Mouse (Mus musculus): ENCODE results near the gene Abhd8. TPM values are rescaled to one million over a fixed set of nuclear protein-coding genes. Genes with fewer than 3 reads are reported as not detected.

Gene Abhd8
- polyA plus RNA-seq, 1 experiment from 2014 or later = 5.0 TPM

DNA sequence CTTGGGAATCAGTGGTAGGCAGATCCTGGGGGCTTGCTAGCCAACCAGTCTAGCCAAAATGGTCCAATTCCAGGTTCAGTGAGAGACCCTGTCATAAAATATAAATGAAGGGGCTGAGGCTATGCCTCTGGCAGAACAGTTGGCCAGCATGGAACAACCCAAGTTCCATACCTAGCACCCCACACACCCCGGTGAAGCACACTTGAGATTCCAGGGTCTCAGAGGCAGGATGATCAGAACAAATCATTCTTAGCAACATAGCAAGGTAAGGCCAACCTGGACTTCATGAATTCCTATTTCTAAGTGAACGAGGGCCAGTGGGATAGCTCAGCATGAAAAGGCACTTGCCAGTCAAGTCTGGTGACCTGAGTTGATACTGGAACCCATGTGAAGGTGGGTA lies 3.7 kb upstream of the Abhd8 start:
- TF ChIP-seq EP300 (IDR thresholded peaks at IDR 0.05; ENCODE audit: low read depth) (no peak), CTCF (IDR thresholded peaks at IDR 0.05; ENCODE audit: low read depth) (no peak)
- H3K9ac ChIP-seq (replicated peaks) = no peak overlapping the region
- no peaks in the 10 kb centered on the region for H3K9me3 ChIP-seq (ENCODE audit: low read length)
- no peak for ATAC-seq
- no peak for DNase-seq
- WGBS (ENCODE audit: insufficient replicate concordance) = 83% methylated on average over 2 of the region's 2 CpGs
- H3K4me3 ChIP-seq (ENCODE audit: low read depth, low read length) = no peak overlapping the region
- peaks cover 37% of the 10 kb centered on the region for H3K4me1 ChIP-seq (ENCODE audit: insufficient read depth)
- H3K36me3 ChIP-seq (replicated peaks; ENCODE audit: insufficient read depth, low read length) = peaks cover 11% of the 10 kb centered on the region
- no peak overlapping the region for H3K4me2 ChIP-seq (ENCODE audit: low read depth, low read length)
- H3K27me3 ChIP-seq (ENCODE audit: insufficient read depth, low read length) = no peaks in the 10 kb centered on the region
- H3K27ac ChIP-seq (ENCODE audit: low read depth) = no peak overlapping the region

DNA sequence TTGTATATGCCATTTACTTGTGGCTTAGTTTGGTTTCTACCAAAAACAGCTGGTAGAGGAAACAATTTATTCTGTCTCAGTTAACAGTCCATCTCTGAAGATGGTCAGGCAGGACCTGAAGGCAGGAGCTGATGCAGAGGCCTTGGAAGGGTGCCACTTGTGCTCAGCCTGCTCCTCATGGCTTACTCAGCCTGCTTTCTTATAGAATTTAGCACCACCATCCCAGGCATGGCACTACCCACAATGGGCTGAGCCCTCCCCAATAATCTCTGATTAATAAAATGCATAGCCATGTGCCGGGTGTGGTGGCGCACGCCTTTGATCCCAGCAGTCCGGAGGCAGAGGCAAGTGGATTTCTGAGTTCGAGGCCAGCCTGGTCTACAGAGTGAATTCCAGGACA lies 2.7 kb upstream of the Abhd8 start:
- 93% methylated on average over 5 of the region's 5 CpGs for WGBS (ENCODE audit: insufficient replicate concordance)
- no peak overlapping the region for H3K4me3 ChIP-seq (ENCODE audit: low read depth, low read length)
- H3K27ac ChIP-seq (ENCODE audit: low read depth) = no peak overlapping the region
- H3K27me3 ChIP-seq (ENCODE audit: insufficient read depth, low read length) = no peaks in the 10 kb centered on the region
- H3K4me1 ChIP-seq (ENCODE audit: insufficient read depth) = peaks cover 37% of the 10 kb centered on the region
- H3K36me3 ChIP-seq (replicated peaks; ENCODE audit: insufficient read depth, low read length) = peaks cover 3% of the 10 kb centered on the region; the same call in 1 of the 2 replicates
- no peaks in the 10 kb centered on the region for H3K9me3 ChIP-seq (ENCODE audit: low read length)
- no peak for DNase-seq
- ATAC-seq = no peak
- no peak overlapping the region for H3K9ac ChIP-seq (replicated peaks)
- no peak overlapping the region for H3K4me2 ChIP-seq (ENCODE audit: low read depth, low read length)
- TF ChIP-seq EP300 (IDR thresholded peaks at IDR 0.05; ENCODE audit: low read depth) = no peak
- no peak for TF ChIP-seq CTCF (IDR thresholded peaks at IDR 0.05; ENCODE audit: low read depth)

DNA sequence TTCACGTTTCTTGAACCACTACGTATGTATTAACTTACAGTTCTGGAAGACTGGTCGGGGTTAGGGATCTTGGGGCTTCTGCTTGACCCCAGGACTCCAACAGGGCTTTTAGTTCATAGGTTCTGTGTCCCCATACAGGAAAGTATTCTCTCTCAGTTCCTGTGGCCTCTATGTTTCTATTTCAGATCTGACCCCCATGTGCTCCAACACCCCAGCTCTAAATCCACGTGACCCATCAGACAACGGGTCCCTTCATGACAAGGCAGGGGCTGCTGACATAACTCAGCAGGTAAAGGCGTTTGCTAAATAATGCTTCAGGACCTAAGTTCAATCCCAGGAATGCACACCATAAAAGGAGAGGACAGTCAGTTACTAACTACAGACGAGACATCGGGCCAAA lies 2.3 kb upstream of the Abhd8 start:
- ATAC-seq = no peak
- Histone ChIP-seq H3K27ac (ENCODE audit: low read depth) (no peak overlapping the region), H3K9ac (replicated peaks) (peak overlapping the region; percentile 68; the same call in 1 of the 2 replicates), H3K4me2 (ENCODE audit: low read depth, low read length) (peak overlapping the region; percentile 99), H3K27me3 (ENCODE audit: insufficient read depth, low read length) (no peaks in the 10 kb centered on the region), H3K36me3 (replicated peaks; ENCODE audit: insufficient read depth, low read length) (peaks cover 3% of the 10 kb centered on the region; the same call in 1 of the 2 replicates), H3K4me1 (ENCODE audit: insufficient read depth) (peaks cover 37% of the 10 kb centered on the region), H3K9me3 (ENCODE audit: low read length) (no peaks in the 10 kb centered on the region), H3K4me3 (ENCODE audit: low read depth, low read length) (peak overlapping the region; percentile 73)
- WGBS (ENCODE audit: insufficient replicate concordance) = 72% methylated on average over 8 of the region's 8 CpGs
- no peak for TF ChIP-seq CTCF (IDR thresholded peaks at IDR 0.05; ENCODE audit: low read depth)
- TF ChIP-seq EP300 (IDR thresholded peaks at IDR 0.05; ENCODE audit: low read depth) = no peak
- DNase-seq = no peak

DNA sequence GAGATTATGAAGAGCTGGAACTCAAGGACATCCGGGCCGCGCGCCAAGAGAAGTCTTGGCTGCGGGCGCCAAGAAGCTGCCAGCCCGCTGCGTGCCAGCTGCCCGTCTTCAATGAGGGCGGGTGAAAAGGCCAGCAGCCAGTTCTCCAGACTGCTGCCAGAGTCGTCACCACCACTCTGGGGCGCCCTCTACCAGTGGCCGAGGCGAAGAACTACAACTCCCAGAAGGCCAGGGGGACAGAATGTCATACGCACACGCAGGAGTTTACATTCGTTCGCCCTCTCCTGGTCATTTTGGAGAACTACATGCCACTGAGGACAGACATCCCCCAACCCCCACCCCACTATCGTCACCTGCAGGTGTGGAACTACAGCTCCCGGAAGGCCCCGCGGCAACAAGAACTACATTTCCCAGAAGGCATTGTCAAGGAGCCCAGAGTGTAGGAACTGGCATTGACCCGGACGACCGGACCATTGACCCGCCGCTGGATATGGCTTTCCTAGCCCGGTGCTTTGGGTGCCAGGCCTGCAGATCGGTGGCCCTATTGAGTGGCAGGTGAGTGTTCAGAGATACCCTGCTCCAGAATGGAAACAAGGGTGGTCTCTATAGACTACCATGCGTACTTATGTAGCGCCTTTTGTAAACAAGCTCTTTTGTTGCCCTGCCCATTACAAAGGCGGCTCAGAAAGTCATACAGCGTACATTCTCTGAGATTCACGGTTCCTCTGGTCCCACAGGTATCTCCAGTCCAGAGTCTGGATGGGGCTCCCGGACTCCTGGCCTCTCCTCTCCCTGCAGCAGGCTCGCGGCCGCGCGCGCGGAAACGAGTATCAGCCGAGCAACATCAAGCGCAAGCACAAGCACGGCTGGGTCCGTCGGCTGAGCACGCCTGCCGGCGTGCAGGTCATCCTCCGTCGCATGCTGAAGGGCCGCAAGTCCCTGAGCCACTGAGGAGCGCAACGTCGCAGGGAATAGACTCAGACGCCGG lies 1.4 kb upstream of the Abhd8 start, which contains the start of gene Mrpl34:
Gene Mrpl34, plus strand, starts transcription at position 447 of the 988 bp plus-strand sequence.
- peak within 1 kb of the TSS; percentile 68 for H3K9ac ChIP-seq (replicated peaks)
- peak within 1 kb of the TSS; percentile 66 for H3K27ac ChIP-seq (ENCODE audit: low read depth)
- 0 out of 2 replicates have a peak, but pooled peaks cover 3% of the 10 kb centered on the region for H3K36me3 ChIP-seq (replicated peaks; ENCODE audit: insufficient read depth, low read length)
- WGBS (ENCODE audit: insufficient replicate concordance) = under 1% methylated on average over 59 of the region's 59 CpGs
- H3K27me3 ChIP-seq (ENCODE audit: insufficient read depth, low read length) = no peaks in the 10 kb centered on the region
- DNase-seq (peak; percentile 98), ATAC-seq (peak; percentile 86)
- TF ChIP-seq CTCF (IDR thresholded peaks at IDR 0.05; ENCODE audit: low read depth) (peak; percentile 100), EP300 (IDR thresholded peaks at IDR 0.05; ENCODE audit: low read depth) (peak; percentile 71)
- peaks cover 30% of the 10 kb centered on the region for H3K4me1 ChIP-seq (ENCODE audit: insufficient read depth)
- H3K9me3 ChIP-seq (ENCODE audit: low read length) = no peaks in the 10 kb centered on the region
- H3K4me3 ChIP-seq (ENCODE audit: low read depth, low read length) = peak within 1 kb of the TSS; percentile 73
- peak within 1 kb of the TSS; percentile 99 for H3K4me2 ChIP-seq (ENCODE audit: low read depth, low read length)

DNA sequence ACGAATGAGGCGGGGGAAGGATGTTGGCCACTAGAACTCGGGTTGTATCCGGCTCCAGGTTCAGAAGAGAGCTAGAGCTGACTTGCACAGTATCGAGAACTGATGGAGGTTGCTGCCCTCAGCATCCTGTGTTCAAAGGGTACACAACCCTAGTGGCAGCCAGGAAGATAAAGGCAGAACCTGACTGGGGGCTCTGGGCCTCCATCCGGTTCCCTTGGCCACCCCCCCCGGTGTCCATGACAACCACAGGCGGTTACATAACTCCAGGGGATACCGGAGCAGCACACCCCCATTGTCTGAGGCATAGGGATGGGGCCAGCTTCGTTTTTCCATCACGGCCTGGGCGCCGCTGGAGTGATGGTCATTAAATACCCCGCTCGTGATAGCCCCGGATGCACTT lies 669 bp downstream of the Abhd8 start:
- 0 out of 2 replicates have a peak, but pooled peaks cover 3% of the 10 kb centered on the region for H3K36me3 ChIP-seq (replicated peaks; ENCODE audit: insufficient read depth, low read length)
- no peaks in the 10 kb centered on the region for H3K9me3 ChIP-seq (ENCODE audit: low read length)
- H3K9ac ChIP-seq (replicated peaks) = peak overlapping the region; percentile 77
- no peak for TF ChIP-seq EP300 (IDR thresholded peaks at IDR 0.05; ENCODE audit: low read depth)
- H3K27me3 ChIP-seq (ENCODE audit: insufficient read depth, low read length) = no peaks in the 10 kb centered on the region
- H3K4me2 ChIP-seq (ENCODE audit: low read depth, low read length) = peak overlapping the region; percentile 99
- WGBS (ENCODE audit: insufficient replicate concordance) = 6% methylated on average over 16 of the region's 16 CpGs
- no peak overlapping the region for H3K27ac ChIP-seq (ENCODE audit: low read depth)
- peak overlapping the region; percentile 73 for H3K4me3 ChIP-seq (ENCODE audit: low read depth, low read length)
- no peak for ATAC-seq
- peak; percentile 70 for DNase-seq
- peaks cover 25% of the 10 kb centered on the region for H3K4me1 ChIP-seq (ENCODE audit: insufficient read depth)

DNA sequence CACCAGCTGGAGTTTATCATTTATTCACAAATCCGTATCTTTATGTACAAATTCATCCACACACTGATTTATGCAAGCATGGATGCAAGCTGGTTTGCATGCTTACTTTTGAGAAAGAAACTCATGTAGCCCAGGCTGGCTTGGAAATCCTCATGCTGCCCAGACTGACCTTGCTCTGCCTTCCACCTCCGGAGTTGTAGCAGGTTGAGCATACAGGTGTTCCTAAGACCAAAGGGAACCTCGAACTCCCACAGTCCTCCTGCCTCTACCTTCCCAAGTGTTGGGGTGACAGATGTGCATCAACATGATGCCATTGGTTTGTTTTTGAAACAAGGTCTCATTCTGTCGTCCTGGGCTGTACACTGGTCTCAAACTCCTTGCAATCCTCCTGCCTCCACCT lies 1.3 kb downstream of the Abhd8 start:
- Histone ChIP-seq H3K4me3 (ENCODE audit: low read depth, low read length) (no peak overlapping the region), H3K36me3 (replicated peaks; ENCODE audit: insufficient read depth, low read length) (0 out of 2 replicates have a peak, but pooled peaks cover 3% of the 10 kb centered on the region), H3K27me3 (ENCODE audit: insufficient read depth, low read length) (no peaks in the 10 kb centered on the region), H3K9me3 (ENCODE audit: low read length) (no peaks in the 10 kb centered on the region), H3K27ac (ENCODE audit: low read depth) (no peak overlapping the region), H3K4me1 (ENCODE audit: insufficient read depth) (peaks cover 25% of the 10 kb centered on the region), H3K9ac (replicated peaks) (no peak overlapping the region), H3K4me2 (ENCODE audit: low read depth, low read length) (no peak overlapping the region)
- DNase-seq (no peak), ATAC-seq (no peak)
- TF ChIP-seq CTCF (IDR thresholded peaks at IDR 0.05; ENCODE audit: low read depth) (no peak), EP300 (IDR thresholded peaks at IDR 0.05; ENCODE audit: low read depth) (no peak)
- 70% methylated on average over 4 of the region's 4 CpGs for WGBS (ENCODE audit: insufficient replicate concordance)
